Mouse (Mus musculus) lung, embryonic 15.5 days (tissue): ENCODE results near the gene Saysd1. TPM values are rescaled to one million over a fixed set of nuclear protein-coding genes. Genes with fewer than 3 reads are reported as not detected.

Experiments
- ATAC-seq: fragments of 200-750 bp; cut with Nextera tagmentation; 2 replicates; pipeline ENCODE4 v1.8.0; 2017; ENCODE audit warnings: moderate number of reproducible peaks, borderline replicate concordance; ENCODE audit not compliant: low FRiP score, low TSS enrichment; ENCODE audit errors: extremely low read depth
- H3K27ac ChIP-seq: fragments of 300-500 bp; sonication (generic); 2 replicates; pipeline ENCODE4 v1.5.1; 2015; ENCODE audit warnings: moderate library complexity, mild to moderate bottlenecking, inconsistent platforms
- H3K27me3 ChIP-seq: fragments of 300-500 bp; sonication (generic); 2 replicates; pipeline ENCODE4 v1.6.1; 2015; ENCODE audit warnings: inconsistent platforms
- H3K36me3 ChIP-seq: fragments of 300-500 bp; sonication (generic); 2 replicates; pipeline ENCODE4 v1.6.1; 2015; ENCODE audit warnings: inconsistent platforms
- H3K4me1 ChIP-seq: fragments of 300-500 bp; sonication (generic); 2 replicates; pipeline ENCODE4 v1.6.1; 2015; ENCODE audit warnings: inconsistent platforms
- H3K4me2 ChIP-seq: fragments of 300-500 bp; sonication (generic); 2 replicates; pipeline ENCODE4 v1.6.1; 2015; ENCODE audit warnings: inconsistent platforms, mild to moderate bottlenecking, moderate library complexity
- H3K4me3 ChIP-seq: fragments of 300-500 bp; sonication (generic); 2 replicates; pipeline ENCODE4 v1.5.1; 2015; ENCODE audit warnings: mild to moderate bottlenecking, inconsistent platforms
- H3K9ac ChIP-seq: fragments of 300-500 bp; sonication (generic); 2 replicates; pipeline ENCODE4 v1.6.1; 2015; ENCODE audit warnings: inconsistent platforms
- H3K9me3 ChIP-seq: fragments of 300-500 bp; sonication (generic); 2 replicates; pipeline ENCODE4 v1.6.1; 2016; ENCODE audit warnings: inconsistent platforms
- WGBS: fragments of 180-500 bp; shearing (Covaris S2); methylation state at CpG from one replicate; pipeline ENCODE4 v1.1.7; 2015; 5-methylcytosine and 5-hydroxymethylcytosine counted together
- polyA plus RNA-seq: library from polyadenylated mRNA; unstranded; fragments of >200 nt; fragmentation: Nextera tagmentation; extraction: Ambion mirVana; gene quantifications from 2 replicates; pipeline ENCODE4 v1.2.1, GENCODE M21; 2015

Gene Saysd1
- polyA plus RNA-seq, 1 experiment from 2014 or later = 12.0 TPM

DNA sequence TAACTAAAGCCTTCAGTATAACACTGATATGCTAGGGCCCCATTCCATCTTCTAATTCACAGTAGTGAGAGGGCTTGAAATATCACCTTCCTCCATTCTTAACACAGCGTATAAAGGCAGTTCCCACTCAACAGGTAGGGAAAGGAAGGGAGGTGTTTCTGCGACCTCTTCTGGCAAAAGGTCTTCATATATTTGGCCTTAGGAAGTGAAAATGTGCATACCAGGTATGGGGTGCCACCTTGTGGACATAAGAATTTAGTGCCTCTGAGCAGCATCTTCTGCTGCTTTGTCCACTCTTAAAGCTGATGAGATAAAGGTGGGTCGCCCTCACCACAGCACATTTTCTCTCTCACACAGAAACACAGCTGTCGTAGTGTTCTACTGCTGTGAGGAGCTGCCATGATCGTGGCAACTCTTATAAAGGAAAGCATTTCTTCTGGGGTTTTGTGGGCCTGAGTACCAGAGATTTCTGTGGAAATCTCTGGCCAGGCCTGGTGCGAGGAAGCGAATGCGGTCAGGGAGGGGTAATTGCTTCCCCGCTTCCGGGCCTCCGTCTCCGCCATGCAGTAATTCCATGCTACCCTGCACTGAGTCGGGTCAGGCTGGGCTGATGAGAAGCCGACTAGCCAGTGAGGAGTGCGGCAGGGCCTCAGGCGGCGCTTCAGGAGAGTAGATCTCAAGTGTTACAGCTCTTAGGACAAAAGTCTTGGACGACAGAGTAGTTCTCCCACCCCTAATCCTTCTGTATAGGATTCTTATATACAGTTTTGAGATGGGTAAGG lies 70.8 kb downstream of the Saysd1 start:
- Histone ChIP-seq H3K4me3 (no peak overlapping the region), H3K9ac (no peak overlapping the region), H3K4me1 (0 out of 2 replicates have a peak, but pooled peaks cover 3% of the 10 kb centered on the region), H3K4me2 (no peak overlapping the region), H3K27me3 (no peaks in the 10 kb centered on the region), H3K27ac (no peak overlapping the region), H3K9me3 (no peaks in the 10 kb centered on the region), H3K36me3 (no peaks in the 10 kb centered on the region)
- ATAC-seq = peak; percentile 17; the same call in 1 of the 2 replicates
- WGBS = 37% methylated on average over 18 of the region's 18 CpGs

DNA sequence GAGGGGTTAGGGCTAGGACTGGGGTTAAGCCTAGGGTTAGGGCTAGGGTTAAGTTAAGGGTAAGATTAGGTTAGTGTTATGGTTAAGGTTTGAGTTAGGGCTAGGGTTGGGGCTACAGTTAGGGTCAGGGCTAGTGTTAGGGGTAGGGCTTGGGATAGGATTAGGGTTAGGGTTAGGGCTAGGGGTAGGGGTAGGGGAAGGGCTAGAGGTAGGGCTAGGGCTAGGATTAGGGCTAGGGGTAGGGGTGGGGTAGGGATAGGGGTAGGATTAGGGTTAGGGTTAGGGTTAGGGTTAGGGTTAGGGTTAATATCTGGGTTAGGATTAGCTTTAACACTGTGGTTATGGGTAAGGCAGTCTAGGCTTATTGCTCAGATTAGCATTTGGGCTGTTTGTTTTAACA lies 73.6 kb downstream of the Saysd1 start:
- no peaks in the 10 kb centered on the region for H3K27me3 ChIP-seq
- no peak overlapping the region for H3K27ac ChIP-seq
- ATAC-seq = no peak
- H3K4me3 ChIP-seq = no peak overlapping the region
- no peaks in the 10 kb centered on the region for H3K36me3 ChIP-seq
- H3K9me3 ChIP-seq = no peaks in the 10 kb centered on the region
- no peak overlapping the region for H3K9ac ChIP-seq
- no peak overlapping the region for H3K4me2 ChIP-seq
- H3K4me1 ChIP-seq = 0 out of 2 replicates have a peak, but pooled peaks cover 3% of the 10 kb centered on the region

DNA sequence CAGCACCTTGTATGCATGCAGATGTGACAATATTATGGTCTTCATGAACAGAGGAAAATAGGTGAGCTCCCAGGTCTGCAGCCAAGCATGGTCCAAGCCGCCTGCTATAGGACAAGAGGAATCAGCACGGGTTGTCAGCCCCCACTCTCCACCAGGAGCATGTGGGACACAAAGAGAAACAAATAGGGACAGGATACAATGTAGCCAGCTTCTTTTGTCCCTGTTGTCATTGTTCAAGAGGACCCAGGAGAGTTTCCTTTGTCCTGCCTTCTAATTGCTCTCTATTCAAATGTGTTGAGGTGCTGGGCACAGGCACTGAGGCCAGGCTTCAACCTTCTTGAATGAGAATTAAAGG lies 89.9 kb downstream of the Saysd1 start:
- ATAC-seq = no peak
- Histone ChIP-seq H3K9ac (no peak overlapping the region), H3K27ac (no peak overlapping the region), H3K4me2 (no peak overlapping the region), H3K4me3 (no peak overlapping the region), H3K9me3 (no peaks in the 10 kb centered on the region), H3K4me1 (0 out of 2 replicates have a peak, but pooled peaks cover 2% of the 10 kb centered on the region), H3K27me3 (no peaks in the 10 kb centered on the region), H3K36me3 (no peaks in the 10 kb centered on the region)
- 53% methylated on average over 2 of the region's 2 CpGs for WGBS

DNA sequence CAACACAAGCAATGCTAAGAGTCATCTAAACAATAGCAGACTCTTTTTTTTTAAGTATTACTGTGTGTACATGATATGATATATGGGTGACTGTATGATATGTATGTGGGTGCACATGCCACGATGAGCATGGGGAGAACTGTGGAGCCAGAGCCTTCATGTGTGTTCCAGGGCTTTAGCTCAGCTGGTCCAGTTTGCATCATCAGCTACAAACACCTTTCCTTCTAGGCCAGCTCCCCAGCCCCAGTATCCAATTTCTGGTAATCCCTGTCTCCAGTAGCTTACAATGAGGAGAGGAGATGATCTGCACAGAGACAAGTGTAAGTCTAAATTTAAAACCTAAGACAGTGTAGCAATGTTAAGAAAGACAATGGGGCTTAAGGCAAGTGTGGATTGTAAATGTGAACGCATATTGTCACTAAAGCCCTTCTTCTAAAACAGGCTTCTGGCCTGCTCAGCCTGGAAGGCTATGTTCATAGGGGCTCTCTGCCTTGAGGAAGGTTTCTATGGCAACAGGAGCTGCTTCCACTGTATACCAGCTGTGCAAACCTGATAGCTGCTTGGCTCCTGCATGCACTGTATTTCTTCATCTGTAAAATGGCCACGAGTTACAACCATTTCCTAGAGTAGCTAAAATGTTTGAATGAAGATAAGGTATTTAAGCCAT lies 90.4 kb downstream of the Saysd1 start:
- Histone ChIP-seq H3K9me3 (no peaks in the 10 kb centered on the region), H3K36me3 (no peaks in the 10 kb centered on the region), H3K27me3 (no peaks in the 10 kb centered on the region), H3K4me3 (no peak overlapping the region), H3K4me2 (no peak overlapping the region), H3K9ac (no peak overlapping the region), H3K27ac (no peak overlapping the region), H3K4me1 (0 out of 2 replicates have a peak, but pooled peaks cover 2% of the 10 kb centered on the region)
- 49% methylated on average over 3 of the region's 3 CpGs for WGBS
- no peak for ATAC-seq

GRCm38 (mm10) chr14:20047291-20047690 lies 91.0 kb downstream of the Saysd1 start:
- H3K27ac ChIP-seq = no peak overlapping the region
- no peak overlapping the region for H3K4me3 ChIP-seq
- H3K36me3 ChIP-seq = no peaks in the 10 kb centered on the region
- no peak for ATAC-seq
- 0 out of 2 replicates have a peak, but pooled peaks cover 2% of the 10 kb centered on the region for H3K4me1 ChIP-seq
- H3K9me3 ChIP-seq = no peaks in the 10 kb centered on the region
- H3K9ac ChIP-seq = no peak overlapping the region
- no peak overlapping the region for H3K4me2 ChIP-seq
- H3K27me3 ChIP-seq = no peaks in the 10 kb centered on the region
- WGBS = 63% methylated on average over 2 of the region's 2 CpGs

- no peak for ATAC-seq
- Histone ChIP-seq H3K9me3 (no peaks in the 10 kb centered on the region), H3K4me1 (no peaks in the 10 kb centered on the region), H3K27me3 (no peaks in the 10 kb centered on the region), H3K9ac (no peak overlapping the region), H3K4me3 (no peak overlapping the region), H3K4me2 (no peak overlapping the region), H3K36me3 (no peaks in the 10 kb centered on the region), H3K27ac (no peak overlapping the region)
- WGBS = 90% methylated on average over 1 of the region's 1 CpGs
These were observed 94.3 kb downstream of the Saysd1 start for GRCm38 (mm10) chr14:20044036-20044435.

GRCm38 (mm10) chr14:20041836-20042235 lies 96.5 kb downstream of the Saysd1 start:
- Histone ChIP-seq H3K27ac (no peak overlapping the region), H3K9ac (no peak overlapping the region), H3K4me2 (no peak overlapping the region), H3K27me3 (no peaks in the 10 kb centered on the region), H3K4me1 (no peaks in the 10 kb centered on the region), H3K36me3 (no peaks in the 10 kb centered on the region), H3K4me3 (no peak overlapping the region), H3K9me3 (no peaks in the 10 kb centered on the region)
- ATAC-seq = no peak
- 62% methylated on average over 2 of the region's 2 CpGs for WGBS

GRCm38 (mm10) chr14:20040976-20041375 lies 97.4 kb downstream of the Saysd1 start:
- ATAC-seq = no peak
- no peak overlapping the region for H3K4me3 ChIP-seq
- H3K9ac ChIP-seq = no peak overlapping the region
- no peaks in the 10 kb centered on the region for H3K27me3 ChIP-seq
- no peak overlapping the region for H3K4me2 ChIP-seq
- no peaks in the 10 kb centered on the region for H3K9me3 ChIP-seq
- H3K4me1 ChIP-seq = no peaks in the 10 kb centered on the region
- 86% methylated on average over 4 of the region's 4 CpGs for WGBS
- H3K36me3 ChIP-seq = no peaks in the 10 kb centered on the region
- H3K27ac ChIP-seq = no peak overlapping the region

DNA sequence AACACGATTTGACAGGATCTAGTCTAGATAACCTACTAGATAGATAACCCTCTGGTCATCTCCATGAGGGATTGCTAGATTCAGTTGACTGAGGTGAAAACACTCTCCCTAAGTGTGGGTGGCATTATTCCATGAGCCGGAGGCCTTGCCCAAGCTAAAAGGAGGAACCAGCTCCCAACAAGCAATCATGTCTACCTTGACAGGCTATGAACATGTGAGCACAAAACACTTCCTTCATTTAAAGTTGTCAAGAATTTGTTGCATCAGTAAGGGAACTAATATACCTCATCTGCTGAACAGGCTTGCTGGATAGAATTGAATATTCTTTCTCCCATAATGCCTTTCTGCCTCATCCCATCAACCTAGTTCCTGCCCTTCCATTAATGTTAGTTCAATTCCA lies 98.5 kb downstream of the Saysd1 start:
- Histone ChIP-seq H3K27ac (no peak overlapping the region), H3K9ac (no peak overlapping the region), H3K4me3 (no peak overlapping the region), H3K36me3 (no peaks in the 10 kb centered on the region), H3K4me1 (peaks cover 4% of the 10 kb centered on the region), H3K4me2 (no peak overlapping the region), H3K9me3 (no peaks in the 10 kb centered on the region), H3K27me3 (no peaks in the 10 kb centered on the region)
- ATAC-seq = no peak
- WGBS = 82% methylated on average over 2 of the region's 2 CpGs

GRCm38 (mm10) chr14:20032738-20033116 lies 105.6 kb downstream of the Saysd1 start:
- no peaks in the 10 kb centered on the region for H3K36me3 ChIP-seq
- no peak for ATAC-seq
- H3K27ac ChIP-seq = no peak overlapping the region
- peaks cover 24% of the 10 kb centered on the region for H3K4me1 ChIP-seq
- H3K9me3 ChIP-seq = no peaks in the 10 kb centered on the region
- WGBS = 37% methylated on average over 2 of the region's 3 CpGs
- H3K9ac ChIP-seq = no peak overlapping the region
- no peaks in the 10 kb centered on the region for H3K27me3 ChIP-seq
- H3K4me3 ChIP-seq = no peak overlapping the region
- H3K4me2 ChIP-seq = no peak overlapping the region

- Histone ChIP-seq H3K27me3 (no peaks in the 10 kb centered on the region), H3K4me3 (no peak overlapping the region), H3K4me1 (peaks cover 24% of the 10 kb centered on the region), H3K4me2 (no peak overlapping the region), H3K36me3 (no peaks in the 10 kb centered on the region), H3K27ac (no peak overlapping the region), H3K9me3 (no peaks in the 10 kb centered on the region), H3K9ac (no peak overlapping the region)
- no peak for ATAC-seq
- 71% methylated on average over 19 of the region's 19 CpGs for WGBS
These were observed 106.2 kb downstream of the Saysd1 start for GRCm38 (mm10) chr14:20032016-20032737.

DNA sequence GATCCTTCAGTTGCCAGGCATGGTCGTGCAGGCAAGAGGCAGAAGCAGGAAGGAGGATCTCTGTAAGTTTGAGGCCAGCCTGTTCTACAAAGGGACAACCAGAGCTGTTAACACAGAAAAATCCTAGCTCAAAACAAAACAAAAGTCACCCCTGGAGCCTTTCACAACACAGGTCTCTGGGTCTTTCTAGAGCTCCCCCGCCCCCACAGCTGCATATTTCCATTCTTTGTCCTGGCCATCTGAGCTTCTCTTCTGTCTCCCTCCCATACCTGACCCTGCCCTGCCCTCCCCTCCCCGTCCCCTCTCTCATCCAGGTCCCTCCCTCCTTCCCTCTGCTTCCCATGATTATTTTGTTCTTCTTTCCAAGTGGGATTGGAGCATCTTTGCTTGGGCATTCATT lies 108.7 kb downstream of the Saysd1 start:
- H3K9ac ChIP-seq = no peak overlapping the region
- H3K36me3 ChIP-seq = no peaks in the 10 kb centered on the region
- no peaks in the 10 kb centered on the region for H3K27me3 ChIP-seq
- no peaks in the 10 kb centered on the region for H3K9me3 ChIP-seq
- no peak for ATAC-seq
- H3K27ac ChIP-seq = no peak overlapping the region
- no peak overlapping the region for H3K4me3 ChIP-seq
- H3K4me1 ChIP-seq = peaks cover 18% of the 10 kb centered on the region
- H3K4me2 ChIP-seq = no peak overlapping the region
- WGBS = 55% methylated on average over 3 of the region's 3 CpGs
